Mouse (Mus musculus) liver, adult 2 months (tissue): ENCODE results near the gene Arhgap28.

Source experiments
- CTCF ChIP-seq: fragments of 200-500 bp; IDR thresholded peaks from 2 replicates; pipeline ENCODE4 v1.5.1; 2011; ENCODE audit warnings: low read depth, low read length, control low read depth
- POLR2A ChIP-seq: fragments of 200-500 bp; IDR thresholded peaks from 2 replicates; pipeline ENCODE4 v1.6.1; 2011; ENCODE audit warnings: low read length, control low read depth; ENCODE audit not compliant: insufficient read depth; ENCODE audit errors: extremely low read depth

GRCm38 (mm10) chr17:68003741-68004560 lies at the start of gene Arhgap28:
- TF ChIP-seq CTCF (no peak), POLR2A (no peak)
